Mouse (Mus musculus) ES-E14 (cell line): ENCODE results near the gene Thbd. TPM values are rescaled to one million over a fixed set of nuclear protein-coding genes. Genes with fewer than 3 reads are reported as not detected.

Experiments used
- DNase-seq: peaks from one replicate; pipeline ENCODE4 v3.0.0-alpha.2; 2013; ENCODE audit warnings: low read depth, low spot score
- H3K27ac ChIP-seq: 2 replicates; pipeline ENCODE4 v1.5.1; 2012; ENCODE audit warnings: low read depth, mild to moderate bottlenecking, low read length, moderate library complexity, mixed read lengths; ENCODE audit not compliant: poor library complexity, insufficient read depth, severe bottlenecking
- H3K36me3 ChIP-seq: 2 replicates; pipeline ENCODE4 v1.6.1; 2012; ENCODE audit warnings: mild to moderate bottlenecking, low read length, moderate library complexity, mixed read lengths; ENCODE audit not compliant: control insufficient read depth, poor library complexity, insufficient read depth, severe bottlenecking
- H3K4me1 ChIP-seq, 2 experiments: fragments of 150-350 bp in 1 of 2; sonication (generic) in 1 of 2; 2 replicates each; pipeline ENCODE4 v1.6.1; 2012; ENCODE audit warnings: low read length in 2 of 2, mild to moderate bottlenecking in 1 of 2, mixed read lengths in 1 of 2; ENCODE audit not compliant: control insufficient read depth in 2 of 2, insufficient read depth in 2 of 2, poor library complexity in 1 of 2
- H3K4me3 ChIP-seq, 2 experiments: fragments of 150-350 bp in 1 of 2; sonication (generic) in 1 of 2; 2 replicates each; pipeline ENCODE4 v1.5.1; 2012; ENCODE audit warnings: low read length in 2 of 2, low read depth in 1 of 2, mild to moderate bottlenecking in 1 of 2, mixed read lengths in 1 of 2; ENCODE audit not compliant: insufficient read depth in 1 of 2, poor library complexity in 1 of 2, severe bottlenecking in 1 of 2
- H3K9ac ChIP-seq: 2 replicates; pipeline ENCODE4 v1.6.1; 2012; ENCODE audit warnings: low read depth, mild to moderate bottlenecking, low read length, mixed read lengths; ENCODE audit not compliant: poor library complexity, insufficient read depth, severe bottlenecking
- H3K9me3 ChIP-seq: fragments of 150-350 bp; sonication (generic); 2 replicates; pipeline ENCODE4 v1.6.1; 2012; ENCODE audit warnings: low read depth, mild to moderate bottlenecking, low read length; ENCODE audit not compliant: control insufficient read depth, insufficient read depth
- CHD2 ChIP-seq: IDR thresholded peaks from 2 replicates; pipeline ENCODE4 v1.6.1; 2014; ENCODE audit warnings: mild to moderate bottlenecking, low read depth, low read length, inconsistent platforms
- HCFC1 ChIP-seq: IDR thresholded peaks from 2 replicates; pipeline ENCODE4 v1.6.1; 2012; ENCODE audit warnings: low read length, inconsistent platforms, borderline replicate concordance; ENCODE audit not compliant: insufficient read depth
- MAFK ChIP-seq: IDR thresholded peaks from 2 replicates; pipeline ENCODE4 v1.6.1; 2014; ENCODE audit warnings: mild to moderate bottlenecking, low read depth, low read length, inconsistent platforms; ENCODE audit not compliant: insufficient read depth
- ZC3H11A ChIP-seq: IDR thresholded peaks from 2 replicates; pipeline ENCODE4 v1.6.1; 2012; ENCODE audit warnings: low read depth, mild to moderate bottlenecking, inconsistent platforms, low read length, borderline replicate concordance
- ZNF384 ChIP-seq: IDR thresholded peaks from 2 replicates; pipeline ENCODE4 v1.6.1; 2012; ENCODE audit warnings: low read depth, low read length, inconsistent platforms
- in situ Hi-C, 2 experiments: fragments of 600-800 bp; cut with MboI; formaldehyde crosslinking; loops; one replicate each; pipeline ENCODE4 v1.15.1; 2025; ENCODE audit warnings: low sequenced_read_pairs in 2 of 2, inconsistent platforms in 1 of 2; ENCODE audit not compliant: unreplicated experiment in 2 of 2
- total RNA-seq: library from RNA; depleted of rRNA; stranded (reverse); fragments of 300-350 nt; gene quantifications from 2 replicates; pipeline ENCODE4 v1.2.3, GENCODE M21; 2012

Thbd gene
- total RNA-seq, 1 experiment: 4.6 TPM

- in situ Hi-C loops: no loop called here
- Histone ChIP-seq H3K36me3 (no peaks in the 10 kb centered on the region), H3K4me1 (peaks cover 0 to 3% of the 10 kb centered on the region in 2 experiments; a peak in 1 of 4 replicates), H3K27ac (no peak within 1 kb of the TSS), H3K9me3 (no peaks in the 10 kb centered on the region), H3K4me3 (peak within 1 kb of the TSS; percentile 64 to 65), H3K9ac (no peak within 1 kb of the TSS)
- no peak for DNase-seq
- no peak for TF ChIP-seq ZC3H11A
- no peak for TF ChIP-seq CHD2
- no peak for TF ChIP-seq MAFK
- no peak for TF ChIP-seq ZNF384
- TF ChIP-seq HCFC1: no peak
These were observed 12.6 kb downstream of the Thbd start, which contains the start of gene Sstr4 for GRCm38 (mm10) chr2:148395131-148396051. TSS of gene Sstr4 (plus strand) at chr2:148395344.

DNA sequence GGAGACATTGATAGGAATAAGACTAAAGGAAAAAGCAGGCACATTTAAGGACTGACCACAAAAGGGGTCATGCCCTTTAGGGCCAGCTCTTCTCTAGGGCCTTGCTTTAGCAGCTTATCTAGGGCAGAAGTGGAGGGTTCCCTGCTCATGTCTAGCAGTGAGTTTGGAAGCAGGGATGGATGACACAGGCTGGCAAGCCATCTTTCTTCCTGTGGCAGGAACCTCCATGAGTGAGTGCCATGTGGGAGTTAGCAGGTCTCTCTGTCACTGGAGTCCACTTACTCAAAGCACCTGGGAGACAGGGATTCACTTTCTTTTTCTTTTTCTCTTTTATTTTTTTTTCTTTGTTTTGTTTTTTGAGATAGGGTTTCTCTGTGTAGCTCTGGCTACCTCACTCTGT lies 14.1 kb downstream of the Thbd start:
- TF ChIP-seq ZC3H11A (no peak), MAFK (no peak), ZNF384 (no peak)
- Histone ChIP-seq H3K27ac (no peak overlapping the region), H3K4me3 (no peak overlapping the region), H3K9ac (no peak overlapping the region), H3K36me3 (no peaks in the 10 kb centered on the region), H3K4me1 (peaks cover 0 to 3% of the 10 kb centered on the region in 2 experiments; a peak in 1 of 4 replicates), H3K9me3 (no peaks in the 10 kb centered on the region)
- DNase-seq: no peak
- in situ Hi-C loops: no loop called here

- H3K36me3 ChIP-seq: no peaks in the 10 kb centered on the region
- H3K27ac ChIP-seq: no peak overlapping the region
- no peak overlapping the region for H3K9ac ChIP-seq
- no peak overlapping the region for H3K4me3 ChIP-seq
- DNase-seq: no peak
- TF ChIP-seq CHD2 (no peak), HCFC1 (no peak), MAFK (no peak), ZC3H11A (no peak), ZNF384 (no peak)
- H3K4me1 ChIP-seq: peaks cover 0 to 3% of the 10 kb centered on the region in 2 experiments; a peak in 1 of 4 replicates
- in situ Hi-C loops: no loop called here
- no peaks in the 10 kb centered on the region for H3K9me3 ChIP-seq
These were observed 14.8 kb downstream of the Thbd start for GRCm38 (mm10) chr2:148393149-148393548.

DNA sequence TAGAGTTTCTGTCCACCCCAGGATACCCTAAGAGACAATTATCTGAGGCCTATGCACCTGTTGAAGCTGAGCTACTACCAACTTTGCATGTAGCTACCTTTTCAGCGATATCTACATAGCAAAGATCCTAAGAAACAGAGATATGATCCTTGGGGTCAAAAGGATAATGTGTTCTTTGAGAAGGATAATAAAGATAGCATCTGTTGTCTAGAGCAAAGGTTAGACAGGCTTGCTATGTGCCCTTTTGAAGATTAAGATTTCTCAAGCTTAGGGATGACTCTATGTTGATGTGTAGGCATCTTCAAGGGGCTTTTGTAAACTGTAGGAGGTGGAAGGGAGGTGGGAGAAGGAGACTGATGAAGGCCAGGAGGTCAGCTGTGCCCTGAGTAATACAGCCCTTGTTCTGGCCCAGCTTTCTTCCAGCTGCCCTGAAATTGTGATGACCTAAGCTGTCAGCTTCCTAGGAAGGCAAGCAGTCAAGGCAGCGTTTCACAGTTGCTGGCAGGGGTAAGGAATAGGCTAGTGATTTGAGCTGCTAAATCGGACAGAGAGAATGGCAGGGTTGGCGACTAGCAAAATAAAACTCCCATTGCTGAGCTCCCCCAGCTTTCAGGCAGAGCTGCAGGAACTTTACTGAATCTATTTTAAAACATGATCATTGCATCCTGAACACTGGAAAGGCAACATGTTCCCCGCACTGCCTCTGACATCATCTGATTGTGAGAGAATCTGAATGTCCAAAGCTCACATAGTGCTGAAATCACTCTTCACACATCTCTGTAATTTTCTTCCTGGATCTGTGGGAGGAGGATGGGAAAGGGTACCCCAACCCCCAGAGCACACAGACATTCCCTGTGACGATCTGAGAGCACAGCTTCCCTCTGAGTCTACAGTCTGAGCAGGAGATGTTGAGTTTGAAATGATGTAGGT lies 20.1 kb downstream of the Thbd start:
- H3K36me3 ChIP-seq: no peaks in the 10 kb centered on the region
- H3K27ac ChIP-seq: no peak overlapping the region
- H3K9me3 ChIP-seq: no peaks in the 10 kb centered on the region
- DNase-seq: no peak
- no peak overlapping the region for H3K9ac ChIP-seq
- no peak for TF ChIP-seq HCFC1
- no peak for TF ChIP-seq ZC3H11A
- TF ChIP-seq CHD2: no peak
- no peak for TF ChIP-seq ZNF384
- no peak for TF ChIP-seq MAFK
- H3K4me1 ChIP-seq: no peaks in the 10 kb centered on the region
- H3K4me3 ChIP-seq: no peak overlapping the region
- in situ Hi-C loops: loop anchor here in 1 of 2 experiments (10.0 kb wide), 1 partner anchor 187 kb away; no protein-coding TSS in a partner anchor
